Mouse (Mus musculus): ENCODE measurements around the gene Lpar1.

GRCm38 (mm10) chr4:58462990-58463389 is 90.7 kb downstream of the Lpar1 start:
- TF ChIP-seq GATA1 (IDR thresholded peaks at IDR 0.05; ENCODE audit: borderline replicate concordance, low read length) (no peak), FLI1 (IDR thresholded peaks at IDR 0.05; ENCODE audit: low read length) (no peak)

Measured in megakaryocyte, embryonic 14.5 days (primary cell).